Mouse (Mus musculus): ENCODE data around the gene Gm44596.

The Gm44596 gene

DNA sequence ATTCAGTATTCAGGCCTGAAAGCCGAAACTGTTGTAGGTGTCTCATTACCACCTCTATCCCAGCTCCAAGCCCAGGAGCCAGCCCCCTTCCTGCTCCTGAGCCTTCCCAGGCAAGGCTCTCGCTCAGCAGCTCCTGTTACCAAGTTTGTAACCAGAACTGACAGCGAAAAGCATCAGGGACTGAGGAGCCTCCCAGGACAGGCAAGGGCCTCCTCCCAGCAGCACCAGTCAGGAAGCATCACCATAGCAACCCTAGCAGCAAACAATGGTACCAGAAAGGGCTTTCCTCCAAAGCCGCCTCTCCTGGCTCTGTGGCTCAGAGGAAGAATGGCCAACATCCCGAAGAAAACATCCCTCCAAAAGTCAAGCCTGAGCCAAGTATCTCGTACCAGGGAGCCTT lies at the start of gene Gm44596, which contains the start of gene Tex52:
Gene Gm44596, plus strand, starts transcription at position 312 of the 400 bp plus-strand sequence.
Gene Tex52, plus strand, starts transcription at position 265 of the 400 bp plus-strand sequence.
- no peak for DNase-seq (ENCODE audit: extremely low read depth, insufficient read length, low spot score)

- peak; percentile 55 for DNase-seq (ENCODE audit: extremely low read depth, insufficient read length, low spot score)
These were observed 40.7 kb upstream of the Gm44596 start for GRCm38 (mm10) chr6:128334397-128335124.

- no peak for DNase-seq (ENCODE audit: extremely low read depth, insufficient read length, low spot score)
These were observed 37.8 kb upstream of the Gm44596 start for GRCm38 (mm10) chr6:128337467-128337866.

DNA sequence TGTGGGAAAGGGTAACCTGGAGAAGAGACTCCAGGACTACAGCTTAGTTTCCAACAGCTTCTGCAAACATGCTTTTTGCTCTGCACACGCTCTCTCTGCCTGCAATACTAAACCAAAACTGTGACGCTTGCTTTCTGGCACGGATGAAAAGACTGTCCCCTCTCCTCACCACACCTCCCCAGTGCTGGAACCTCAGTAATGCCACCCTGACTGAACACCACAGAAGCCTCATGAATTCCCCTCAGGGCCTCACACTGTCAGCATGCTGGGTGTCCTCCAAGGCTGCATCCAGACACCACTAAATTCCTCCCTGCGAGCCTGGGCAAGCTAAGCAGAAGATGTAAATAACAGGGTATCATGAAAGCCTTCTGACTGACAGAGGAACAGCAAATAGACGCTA lies 36.4 kb upstream of the Gm44596 start:
- no peak for DNase-seq (ENCODE audit: extremely low read depth, insufficient read length, low spot score)

- no peak for DNase-seq (ENCODE audit: extremely low read depth, insufficient read length, low spot score)
These were observed 33.2 kb upstream of the Gm44596 start for GRCm38 (mm10) chr6:128341956-128342723.

- no peak for DNase-seq (ENCODE audit: extremely low read depth, insufficient read length, low spot score)
These were observed 29.7 kb upstream of the Gm44596 start for GRCm38 (mm10) chr6:128345623-128346022.

GRCm38 (mm10) chr6:128346782-128347181 lies 28.5 kb upstream of the Gm44596 start:
- DNase-seq (ENCODE audit: extremely low read depth, insufficient read length, low spot score) = no peak

DNA sequence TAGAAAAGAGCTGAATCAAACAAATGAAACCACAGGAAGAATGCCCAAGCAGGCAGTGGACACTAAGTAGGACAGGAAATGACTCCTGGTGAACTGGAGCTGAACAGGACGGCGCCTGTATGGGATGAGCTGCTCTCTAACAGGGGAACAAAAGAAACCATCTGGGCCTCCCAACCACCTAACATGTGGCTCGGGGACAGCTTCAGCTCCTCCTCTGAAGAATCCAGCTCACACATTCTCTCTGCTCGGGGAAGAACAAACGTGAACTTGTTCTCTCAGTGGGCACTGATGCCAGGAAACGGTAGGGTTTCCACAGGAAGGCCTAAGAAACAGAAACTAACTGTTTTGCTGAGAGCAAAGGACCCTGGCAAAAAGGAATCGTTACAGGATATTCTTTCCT lies 25.6 kb upstream of the Gm44596 start:
- DNase-seq (ENCODE audit: extremely low read depth, insufficient read length, low spot score) = no peak

GRCm38 (mm10) chr6:128354140-128354539 lies 21.2 kb upstream of the Gm44596 start:
- DNase-seq (ENCODE audit: extremely low read depth, insufficient read length, low spot score) = no peak

- DNase-seq (ENCODE audit: extremely low read depth, insufficient read length, low spot score) = no peak
These were observed 20.1 kb upstream of the Gm44596 start for GRCm38 (mm10) chr6:128355201-128355681.

- DNase-seq (ENCODE audit: extremely low read depth, insufficient read length, low spot score) = peak; percentile 96
These were observed 19.4 kb upstream of the Gm44596 start, which contains the start of gene Tulp3 for GRCm38 (mm10) chr6:128355726-128356416. Tulp3 (minus strand) TSS chr6:128355851.

GRCm38 (mm10) chr6:128358999-128359398 lies 16.3 kb upstream of the Gm44596 start:
- DNase-seq (ENCODE audit: extremely low read depth, insufficient read length, low spot score) = peak; percentile 36

GRCm38 (mm10) chr6:128361901-128362300 lies 13.4 kb upstream of the Gm44596 start:
- DNase-seq (ENCODE audit: extremely low read depth, insufficient read length, low spot score) = no peak

GRCm38 (mm10) chr6:128362381-128363006 lies 12.8 kb upstream of the Gm44596 start, which contains the start of the genes Rhno1 and Foxm1:
Rhno1 (minus strand) TSS chr6:128362911.
Foxm1 (plus strand) TSS chr6:128362967.
- peak; percentile 90 for DNase-seq (ENCODE audit: extremely low read depth, insufficient read length, low spot score)

DNA sequence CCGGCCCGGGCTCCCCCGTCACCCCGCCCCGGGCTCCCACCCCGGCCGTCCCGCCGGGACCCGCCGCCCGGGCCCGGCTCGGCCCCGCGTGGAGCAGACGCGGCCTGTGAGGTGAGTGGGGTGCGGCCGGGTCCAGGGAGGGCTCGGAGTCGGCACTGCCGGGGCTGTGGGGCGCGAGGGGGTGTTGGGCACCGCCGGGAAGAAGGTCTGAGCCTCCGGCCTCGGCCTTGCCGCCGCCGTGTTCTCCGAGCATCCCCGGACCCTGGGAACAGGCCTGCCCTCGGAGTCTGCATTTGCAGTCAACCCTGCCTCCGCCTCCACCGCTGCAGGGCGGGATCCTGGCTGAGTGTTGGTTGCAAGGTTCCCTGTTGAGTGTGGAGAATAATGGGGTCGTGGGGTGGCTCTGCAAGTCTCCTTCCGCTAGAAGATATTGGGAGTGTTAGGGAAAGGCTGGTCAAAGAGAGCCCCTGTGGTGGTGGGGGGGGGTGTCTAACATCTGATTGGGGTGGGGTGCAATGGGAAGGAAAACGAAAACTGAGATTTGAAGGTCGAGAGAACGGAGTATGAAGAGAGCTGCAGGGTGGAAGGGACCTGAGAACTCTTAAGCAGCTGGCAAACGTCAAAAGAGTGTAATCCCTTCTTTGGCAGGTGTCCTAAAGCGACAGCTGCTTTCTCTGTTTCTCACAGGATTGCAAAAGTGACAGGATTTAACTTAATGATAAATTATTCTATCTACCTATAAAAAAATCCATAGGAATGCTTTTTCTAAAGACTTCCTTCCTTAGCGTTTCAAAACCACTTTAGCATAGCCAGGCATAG lies 12.1 kb upstream of the Gm44596 start:
- DNase-seq (ENCODE audit: extremely low read depth, insufficient read length, low spot score) = peak; percentile 75

DNA sequence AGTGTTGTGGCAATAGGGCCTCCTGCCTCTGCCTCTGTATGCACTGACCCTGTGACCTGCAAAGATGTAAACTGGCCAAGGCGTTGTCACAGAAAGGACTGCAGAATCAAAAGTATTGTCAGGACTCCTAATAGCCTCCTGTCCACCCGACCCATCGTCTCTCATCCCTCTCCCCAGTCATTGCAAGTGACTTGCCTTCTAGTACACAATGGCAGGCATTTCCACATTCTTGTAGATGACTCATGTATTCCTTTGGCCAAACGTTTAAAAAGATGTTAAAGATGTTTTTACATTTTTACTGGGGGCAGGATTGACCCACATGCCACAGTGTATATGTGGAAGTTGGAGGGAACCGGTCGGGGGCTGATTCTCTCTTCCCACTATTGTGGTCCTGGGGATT lies 10.6 kb upstream of the Gm44596 start:
- peak; percentile 65 for DNase-seq (ENCODE audit: extremely low read depth, insufficient read length, low spot score)

DNA sequence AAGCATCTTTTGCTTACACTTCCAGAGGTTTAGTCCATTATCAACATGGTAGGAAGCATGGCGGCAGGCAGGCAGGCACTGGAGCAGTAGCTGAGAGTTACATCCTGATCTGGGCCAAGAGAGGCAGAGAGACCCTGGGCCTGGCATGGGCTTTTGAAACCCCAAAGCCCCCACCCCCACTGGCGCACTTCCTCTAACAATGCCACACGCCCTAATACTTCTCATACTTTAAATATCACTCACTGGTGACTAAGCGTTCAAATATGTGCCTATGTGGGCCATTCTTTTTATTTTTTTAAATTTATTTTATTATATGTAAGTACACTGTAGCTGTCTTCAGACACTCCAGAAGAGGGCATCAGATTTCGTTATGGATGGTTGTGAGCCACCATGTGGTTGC lies 8.8 kb upstream of the Gm44596 start:
- peak; percentile 54 for DNase-seq (ENCODE audit: extremely low read depth, insufficient read length, low spot score)

DNA sequence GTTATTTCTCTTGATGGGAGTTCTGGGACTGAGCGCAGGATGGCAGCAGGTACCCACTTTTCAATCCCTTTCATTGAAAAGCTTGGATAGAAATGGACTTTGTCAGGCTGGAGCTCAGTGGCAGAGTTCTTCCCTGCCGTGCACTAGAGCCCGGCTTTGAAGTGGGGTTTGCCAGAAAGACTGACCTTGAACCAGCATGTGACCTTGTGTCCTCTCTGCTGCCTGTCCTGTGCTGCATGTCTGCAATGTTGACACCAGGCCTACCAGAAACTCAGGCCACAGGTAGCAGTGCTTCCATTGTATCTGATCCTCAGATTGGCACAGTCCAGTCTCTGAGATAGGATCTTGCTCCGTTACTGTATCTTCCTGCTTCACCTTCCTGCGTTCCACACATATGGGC lies 5.3 kb upstream of the Gm44596 start:
- no peak for DNase-seq (ENCODE audit: extremely low read depth, insufficient read length, low spot score)

- DNase-seq (ENCODE audit: extremely low read depth, insufficient read length, low spot score) = no peak
These were observed 1.2 kb downstream of the Gm44596 start for GRCm38 (mm10) chr6:128376371-128377085.

Measured in 3134 (cell line).